Mouse (Mus musculus): Measurements from ENCODE around the gene Snx27. TPM values are rescaled to one million over a fixed set of nuclear protein-coding genes. Genes with fewer than 3 reads are reported as not detected.

Gene Snx27
- polyA plus RNA-seq, 1 experiment = 17.4 TPM

- Histone ChIP-seq H3K4me2 (ENCODE audit: low read depth) (peak overlapping the region; percentile 98), H3K36me3 (ENCODE audit: control insufficient read depth, insufficient read depth) (no peaks in the 10 kb centered on the region), H3K27me3 (ENCODE audit: control insufficient read depth, insufficient read depth, insufficient read length) (no peaks in the 10 kb centered on the region), H3K79me2 (ENCODE audit: control insufficient read depth, insufficient read depth) (peaks cover 45% of the 10 kb centered on the region), H3ac (ENCODE audit: control insufficient read depth, insufficient read length) (peak overlapping the region; percentile 75), H3K4me3 (peak overlapping the region; percentile 64)
- TF ChIP-seq CEBPB (IDR thresholded peaks at IDR 0.05; ENCODE audit: insufficient read depth, poor library complexity, severe bottlenecking) (no peak), POLR2A (IDR thresholded peaks at IDR 0.05; ENCODE audit: insufficient read length, low read depth) (no peak), USF1 (IDR thresholded peaks at IDR 0.05; ENCODE audit: low read depth) (no peak), MAX (IDR thresholded peaks at IDR 0.05; ENCODE audit: low read depth) (no peak), REST (IDR thresholded peaks at IDR 0.05; ENCODE audit: insufficient read depth, insufficient read length) (no peak), TCF12 (IDR thresholded peaks at IDR 0.05; ENCODE audit: insufficient read depth, poor library complexity, severe bottlenecking) (no peak), MYOG (IDR thresholded peaks at IDR 0.05; ENCODE audit: control insufficient read depth in 1 of 3, insufficient read depth in 1 of 3, insufficient read length in 2 of 3, low read depth in 2 of 3) (no peak), POLR2AphosphoS2 (IDR thresholded peaks at IDR 0.05; ENCODE audit: insufficient read length, low read depth) (no peak), MYOD1 (IDR thresholded peaks at IDR 0.05; ENCODE audit: control insufficient read depth in 1 of 3, insufficient read length in 2 of 3, low read depth in 2 of 3) (no peak), E2F4 (IDR thresholded peaks at IDR 0.05; ENCODE audit: insufficient read depth) (no peak), SRF (IDR thresholded peaks at IDR 0.05; ENCODE audit: control insufficient read depth, insufficient read length, low read depth) (no peak), TCF3 (IDR thresholded peaks at IDR 0.05; ENCODE audit: insufficient read length, low read depth) (no peak)
Measured at GRCm38 (mm10) chr3:94581793-94582455, 592 bp downstream of the Snx27 start.

GRCm38 (mm10) chr3:94581138-94581780 lies 1.3 kb downstream of the Snx27 start:
- no peak for TF ChIP-seq E2F4 (IDR thresholded peaks at IDR 0.05; ENCODE audit: insufficient read depth)
- TF ChIP-seq POLR2A (IDR thresholded peaks at IDR 0.05; ENCODE audit: insufficient read length, low read depth) = no peak
- no peak for TF ChIP-seq TCF12 (IDR thresholded peaks at IDR 0.05; ENCODE audit: insufficient read depth, poor library complexity, severe bottlenecking)
- TF ChIP-seq USF1 (IDR thresholded peaks at IDR 0.05; ENCODE audit: low read depth) = no peak
- TF ChIP-seq MYOD1 (IDR thresholded peaks at IDR 0.05; ENCODE audit: control insufficient read depth in 1 of 3, insufficient read length in 2 of 3, low read depth in 2 of 3) = no peak
- no peak for TF ChIP-seq REST (IDR thresholded peaks at IDR 0.05; ENCODE audit: insufficient read depth, insufficient read length)
- TF ChIP-seq TCF3 (IDR thresholded peaks at IDR 0.05; ENCODE audit: insufficient read length, low read depth) = no peak
- Histone ChIP-seq H3K79me2 (ENCODE audit: control insufficient read depth, insufficient read depth) (peaks cover 48% of the 10 kb centered on the region), H3K4me3 (peak overlapping the region; percentile 64), H3ac (ENCODE audit: control insufficient read depth, insufficient read length) (peak overlapping the region; percentile 75), H3K36me3 (ENCODE audit: control insufficient read depth, insufficient read depth) (no peaks in the 10 kb centered on the region), H3K4me2 (ENCODE audit: low read depth) (peak overlapping the region; percentile 98), H3K27me3 (ENCODE audit: control insufficient read depth, insufficient read depth, insufficient read length) (no peaks in the 10 kb centered on the region)

GRCm38 (mm10) chr3:94574506-94574905 lies 8.0 kb downstream of the Snx27 start:
- H3K27me3 ChIP-seq (ENCODE audit: control insufficient read depth, insufficient read depth, insufficient read length) = no peaks in the 10 kb centered on the region
- H3ac ChIP-seq (ENCODE audit: control insufficient read depth, insufficient read length) = no peak overlapping the region
- no peak overlapping the region for H3K4me3 ChIP-seq
- peaks cover 43% of the 10 kb centered on the region for H3K79me2 ChIP-seq (ENCODE audit: control insufficient read depth, insufficient read depth)
- TF ChIP-seq TCF12 (IDR thresholded peaks at IDR 0.05; ENCODE audit: insufficient read depth, poor library complexity, severe bottlenecking) = no peak
- no peak for TF ChIP-seq POLR2A (IDR thresholded peaks at IDR 0.05; ENCODE audit: insufficient read length, low read depth)
- TF ChIP-seq CEBPB (IDR thresholded peaks at IDR 0.05; ENCODE audit: insufficient read depth, poor library complexity, severe bottlenecking) = no peak
- no peak for TF ChIP-seq MAX (IDR thresholded peaks at IDR 0.05; ENCODE audit: low read depth)
- TF ChIP-seq REST (IDR thresholded peaks at IDR 0.05; ENCODE audit: insufficient read depth, insufficient read length) = no peak
- TF ChIP-seq MYOG (IDR thresholded peaks at IDR 0.05; ENCODE audit: control insufficient read depth in 1 of 3, insufficient read depth in 1 of 3, insufficient read length in 2 of 3, low read depth in 2 of 3) = no peak
- TF ChIP-seq E2F4 (IDR thresholded peaks at IDR 0.05; ENCODE audit: insufficient read depth) = no peak
- no peak for TF ChIP-seq TCF3 (IDR thresholded peaks at IDR 0.05; ENCODE audit: insufficient read length, low read depth)
- no peak for TF ChIP-seq SRF (IDR thresholded peaks at IDR 0.05; ENCODE audit: control insufficient read depth, insufficient read length, low read depth)
- H3K4me2 ChIP-seq (ENCODE audit: low read depth) = no peak overlapping the region
- H3K36me3 ChIP-seq (ENCODE audit: control insufficient read depth, insufficient read depth) = no peaks in the 10 kb centered on the region

- no peaks in the 10 kb centered on the region for H3K36me3 ChIP-seq (ENCODE audit: control insufficient read depth, insufficient read depth)
- no peaks in the 10 kb centered on the region for H3K27me3 ChIP-seq (ENCODE audit: control insufficient read depth, insufficient read depth, insufficient read length)
- no peak for TF ChIP-seq MAX (IDR thresholded peaks at IDR 0.05; ENCODE audit: low read depth)
- no peak for TF ChIP-seq CEBPB (IDR thresholded peaks at IDR 0.05; ENCODE audit: insufficient read depth, poor library complexity, severe bottlenecking)
- TF ChIP-seq POLR2AphosphoS2 (IDR thresholded peaks at IDR 0.05; ENCODE audit: insufficient read length, low read depth) = no peak
- no peak for TF ChIP-seq E2F4 (IDR thresholded peaks at IDR 0.05; ENCODE audit: insufficient read depth)
- no peak for TF ChIP-seq POLR2A (IDR thresholded peaks at IDR 0.05; ENCODE audit: insufficient read length, low read depth)
- no peak for TF ChIP-seq TCF3 (IDR thresholded peaks at IDR 0.05; ENCODE audit: insufficient read length, low read depth)
- no peak for TF ChIP-seq REST (IDR thresholded peaks at IDR 0.05; ENCODE audit: insufficient read depth, insufficient read length)
- TF ChIP-seq SRF (IDR thresholded peaks at IDR 0.05; ENCODE audit: control insufficient read depth, insufficient read length, low read depth) = no peak
- no peak for TF ChIP-seq MYOD1 (IDR thresholded peaks at IDR 0.05; ENCODE audit: control insufficient read depth in 1 of 3, insufficient read length in 2 of 3, low read depth in 2 of 3)
- no peak for TF ChIP-seq USF1 (IDR thresholded peaks at IDR 0.05; ENCODE audit: low read depth)
- TF ChIP-seq TCF12 (IDR thresholded peaks at IDR 0.05; ENCODE audit: insufficient read depth, poor library complexity, severe bottlenecking) = no peak
- TF ChIP-seq MYOG (IDR thresholded peaks at IDR 0.05; ENCODE audit: control insufficient read depth in 1 of 3, insufficient read depth in 1 of 3, insufficient read length in 2 of 3, low read depth in 2 of 3) = no peak
- no peak overlapping the region for H3K4me3 ChIP-seq
- no peak overlapping the region for H3ac ChIP-seq (ENCODE audit: control insufficient read depth, insufficient read length)
- peaks cover 38% of the 10 kb centered on the region for H3K79me2 ChIP-seq (ENCODE audit: control insufficient read depth, insufficient read depth)
- H3K4me2 ChIP-seq (ENCODE audit: low read depth) = no peak overlapping the region
Measured at GRCm38 (mm10) chr3:94567242-94567641, 15.3 kb downstream of the Snx27 start.
